Comparison of ENCODE assay signal across 9 mouse cellular contexts in genomic region chr5:139931947-139932540, GRCm38 (mm10). TPM values are rescaled to one million over a fixed set of nuclear protein-coding genes. Genes with fewer than 3 reads are reported as not detected.
DNase-seq lines count a peak whose midpoint lies in the region; ATAC-seq lines count a peak whose summit lies in the region.
"Had no signal": no experiment of that assay in that cellular context is flagged by ENCODE, and none has a peak within 500 bp of the region (broad histone marks: within the 10 kb centered on the region; RNA-seq: fewer than 3 reads in every experiment).

No protein-coding gene starts in this region.

- no peak overlapping the region for H3K4me3 ChIP-seq in heart, embryonic 13.5 days
- peak overlapping the region; percentile 7; the same call in 1 of the 2 replicates for H3K4me3 ChIP-seq in hindbrain, embryonic 10.5 days
- no peak overlapping the region for H3K4me3 ChIP-seq in midbrain, embryonic 16.5 days (ENCODE audit: low read depth, low read length)

- ATAC-seq in heart, embryonic 13.5 days (ENCODE audit: extremely low read depth, insufficient number of reproducible peaks, low FRiP score, low TSS enrichment) = no peak
- ATAC-seq in midbrain, embryonic 16.5 days = peak; percentile 82

- 0 out of 2 replicates have a peak overlapping the region, but pooled peaks have one; percentile 3 for H3K4me2 ChIP-seq in heart, embryonic 13.5 days
- H3K4me2 ChIP-seq in midbrain, embryonic 16.5 days (ENCODE audit: low read length) = peak overlapping the region; percentile 31

- H3K36me3 ChIP-seq in heart, embryonic 13.5 days = no peaks in the 10 kb centered on the region
- H3K36me3 ChIP-seq in hindbrain, embryonic 10.5 days = no peaks in the 10 kb centered on the region
- H3K36me3 ChIP-seq in midbrain, embryonic 16.5 days (ENCODE audit: control insufficient read depth, insufficient read depth, low read length) = no peaks in the 10 kb centered on the region

- intact Hi-C loops in heart, postnatal 10 days (cut with DNase I) = loop anchor here (2.0 kb wide), 1 partner anchor 25 kb away; the partner anchor contains the start of gene Elfn1

- H3K9ac ChIP-seq in heart, embryonic 13.5 days = no peak overlapping the region
- 0 out of 2 replicates have a peak overlapping the region, but pooled peaks have one; percentile 40 for H3K9ac ChIP-seq in midbrain, embryonic 16.5 days (ENCODE audit: low read depth, low read length)

- H3K27me3 ChIP-seq in heart, embryonic 13.5 days (replicated peaks) = peaks cover 76% of the 10 kb centered on the region
- H3K27me3 ChIP-seq in hindbrain, embryonic 10.5 days (ENCODE audit: insufficient read depth, poor library complexity, severe bottlenecking) = peaks cover 5% of the 10 kb centered on the region; the same call in 1 of the 2 replicates
- no peaks in the 10 kb centered on the region for H3K27me3 ChIP-seq in midbrain, embryonic 16.5 days (ENCODE audit: control insufficient read depth, insufficient read depth, low read depth, low read length)

- 37% methylated on average over 15 of the region's 15 CpGs for WGBS in heart, embryonic 13.5 days
- WGBS in hindbrain, embryonic 10.5 days = 42% methylated on average over 15 of the region's 15 CpGs
- 24% methylated on average over 15 of the region's 15 CpGs for WGBS in midbrain, embryonic 16.5 days

- no peak overlapping the region for H3K27ac ChIP-seq in heart, embryonic 13.5 days (replicated peaks)
- H3K27ac ChIP-seq in hindbrain, embryonic 10.5 days = peak overlapping the region; percentile 78
- no peak overlapping the region for H3K27ac ChIP-seq in midbrain, embryonic 16.5 days (ENCODE audit: low read length)

- no peaks in the 10 kb centered on the region for H3K9me3 ChIP-seq in heart, embryonic 13.5 days
- no peaks in the 10 kb centered on the region for H3K9me3 ChIP-seq in hindbrain, embryonic 10.5 days
- H3K9me3 ChIP-seq in midbrain, embryonic 16.5 days (replicated peaks; ENCODE audit: control insufficient read depth, low read length, poor library complexity, severe bottlenecking) = no peaks in the 10 kb centered on the region

- no peak for DNase-seq in heart, postnatal 10 days
- peak; percentile 75 for DNase-seq in Muller cell, postnatal 12 days (ENCODE audit: inconsistent ontology term)
- DNase-seq in hindbrain, embryonic 10.5 days (ENCODE audit: low spot score) = peak; percentile 32
- DNase-seq in thymus, postnatal 4 days = peak; percentile 61
- DNase-seq in urinary bladder, adult 18-20 months (ENCODE audit: low spot score in 2 of 2) = no peak
- no peak for DNase-seq in spleen, adult 12 weeks (ENCODE audit: low spot score)

- peaks cover 29% of the 10 kb centered on the region for H3K4me1 ChIP-seq in heart, embryonic 13.5 days
- H3K4me1 ChIP-seq in hindbrain, embryonic 10.5 days (replicated peaks) = peaks cover 43% of the 10 kb centered on the region
- peaks cover 15% of the 10 kb centered on the region for H3K4me1 ChIP-seq in midbrain, embryonic 16.5 days (ENCODE audit: control insufficient read depth, insufficient read depth, low read length)

RNA-seq across cellular contexts. Expression of gene Elfn1, which starts 24.3 kb away (rescaled TPM):
- polyA plus RNA-seq in heart, embryonic 13.5 days (2015; fragmentation: Nextera tagmentation; extraction: Ambion mirVana) = 0.05 TPM in 2 replicates
- total RNA-seq in heart, postnatal 10 days (2021) = under 1 TPM; 0.45 to 0.60 TPM
- 0.31 and 2.6 TPM in 2 replicates for polyA plus RNA-seq in hindbrain, embryonic 10.5 days (2016; fragmentation: Nextera tagmentation; extraction: Ambion mirVana)
- polyA plus RNA-seq in midbrain, embryonic 16.5 days (2015; fragmentation: Nextera tagmentation; extraction: Ambion mirVana) = 2.5 TPM in 2 replicates
- total RNA-seq: hematopoietic stem cell, adult 5-6 weeks had no signal

Comparison
In these comparisons a context has a peak if more than half of its experiments do, and no peak if none do; other contexts are left out.
1. DNase-seq: peak in Muller cell, postnatal 12 days (single experiment), hindbrain, embryonic 10.5 days (single experiment) and thymus, postnatal 4 days (single experiment); none in heart, postnatal 10 days (0 of 2), urinary bladder, adult 18-20 months (0 of 2) and spleen, adult 12 weeks (single experiment).